Mouse (Mus musculus): ENCODE data around the gene Uqcrh. TPM values are rescaled to one million over a fixed set of nuclear protein-coding genes. Genes with fewer than 3 reads are reported as not detected.

The Uqcrh gene
- polyA plus RNA-seq, 1 experiment from 2014 or later = 385 TPM

Other genes with a start within 250 kb of the Uqcrh start
- 3.1 and 5.0 TPM in 2 replicates for gene Mob3c, start 247.0 kb downstream of the Uqcrh start, polyA plus RNA-seq (2014; fragmentation: Nextera tagmentation; extraction: Ambion mirVana)
- 21.9 and 25.8 TPM in 2 replicates for gene Mknk1, start 235.9 kb downstream of the Uqcrh start, polyA plus RNA-seq (2014; fragmentation: Nextera tagmentation; extraction: Ambion mirVana)
- not detected in 2 replicates for gene Kncn, start 190.7 kb downstream of the Uqcrh start, polyA plus RNA-seq (2014; fragmentation: Nextera tagmentation; extraction: Ambion mirVana)
- not detected in 2 replicates for gene 6430628N08Rik, start 184.4 kb downstream of the Uqcrh start, polyA plus RNA-seq (2014; fragmentation: Nextera tagmentation; extraction: Ambion mirVana)
- 0.35 and 0.48 TPM in 2 replicates for gene Dmbx1, start 135.1 kb downstream of the Uqcrh start, polyA plus RNA-seq (2014; fragmentation: Nextera tagmentation; extraction: Ambion mirVana)
- 1.2 and 1.7 TPM in 2 replicates for gene Faah, start 57.1 kb downstream of the Uqcrh start, polyA plus RNA-seq (2014; fragmentation: Nextera tagmentation; extraction: Ambion mirVana)
- gene Nsun4, start 21.2 kb downstream of the Uqcrh start, polyA plus RNA-seq (2014; fragmentation: Nextera tagmentation; extraction: Ambion mirVana) = 16.4 and 17.4 TPM in 2 replicates
- gene Lrrc41, start 198 bp upstream of the Uqcrh start, polyA plus RNA-seq (2014; fragmentation: Nextera tagmentation; extraction: Ambion mirVana) = 70.1 and 71.4 TPM in 2 replicates
- 79.1 and 79.2 TPM in 2 replicates for gene Rad54l, start 48.6 kb upstream of the Uqcrh start, polyA plus RNA-seq (2014; fragmentation: Nextera tagmentation; extraction: Ambion mirVana)
- 54.9 and 58.8 TPM in 2 replicates for gene Pomgnt1, start 48.8 kb upstream of the Uqcrh start, polyA plus RNA-seq (2014; fragmentation: Nextera tagmentation; extraction: Ambion mirVana)
- 2.3 and 2.8 TPM in 2 replicates for gene Lurap1, start 76.3 kb upstream of the Uqcrh start, polyA plus RNA-seq (2014; fragmentation: Nextera tagmentation; extraction: Ambion mirVana)
- 0.19 TPM in 1 of 2 replicates, not detected in the other for gene Tspan1, start 92.5 kb upstream of the Uqcrh start, polyA plus RNA-seq (2014; fragmentation: Nextera tagmentation; extraction: Ambion mirVana)
- not detected in 2 replicates for gene 1700042G07Rik, start 98.3 kb upstream of the Uqcrh start, polyA plus RNA-seq (2014; fragmentation: Nextera tagmentation; extraction: Ambion mirVana)
- not detected in 2 replicates for gene Gm49337, start 98.3 kb upstream of the Uqcrh start, polyA plus RNA-seq (2014; fragmentation: Nextera tagmentation; extraction: Ambion mirVana)
- 58.0 and 71.4 TPM in 2 replicates for gene Pik3r3, start 146.5 kb upstream of the Uqcrh start, polyA plus RNA-seq (2014; fragmentation: Nextera tagmentation; extraction: Ambion mirVana)